Mouse (Mus musculus) liver, embryonic 11.5 days (tissue): ENCODE data around the gene Ltbp4. TPM values are rescaled to one million over a fixed set of nuclear protein-coding genes. Genes with fewer than 3 reads are reported as not detected.

Source experiments
- ATAC-seq: fragments of 200-750 bp; cut with Nextera tagmentation; replicated peaks from 2 replicates; pipeline ENCODE4 v1.8.0; 2017; ENCODE audit warnings: moderate number of reproducible peaks, mild to moderate bottlenecking, moderate TSS enrichment, moderate library complexity; ENCODE audit not compliant: low FRiP score
- DNase-seq: peaks from one replicate; pipeline ENCODE4 v3.0.0-alpha.2; 2017; ENCODE audit warnings: low spot score
- H3K27ac ChIP-seq: fragments of 300-500 bp; sonication (generic); 2 replicates; pipeline ENCODE4 v1.5.1; 2014; ENCODE audit warnings: mild to moderate bottlenecking, low read depth, low read length, control low read depth
- H3K27me3 ChIP-seq: fragments of 300-500 bp; sonication (generic); replicated peaks from 2 replicates; pipeline ENCODE4 v1.6.1; 2014; ENCODE audit warnings: low read length, mixed read lengths; ENCODE audit not compliant: control insufficient read depth, insufficient read depth
- H3K36me3 ChIP-seq: fragments of 300-500 bp; sonication (generic); 2 replicates; pipeline ENCODE4 v1.6.1; 2014; ENCODE audit warnings: mild to moderate bottlenecking, low read length, moderate library complexity, mixed read lengths; ENCODE audit not compliant: control insufficient read depth, insufficient read depth
- H3K4me1 ChIP-seq: fragments of 300-500 bp; sonication (generic); replicated peaks from 2 replicates; pipeline ENCODE4 v1.6.1; 2014; ENCODE audit warnings: low read length, mixed read lengths; ENCODE audit not compliant: control insufficient read depth, insufficient read depth
- H3K4me2 ChIP-seq: fragments of 300-500 bp; sonication (generic); 2 replicates; pipeline ENCODE4 v1.6.1; 2014; ENCODE audit warnings: mild to moderate bottlenecking, control low read depth, moderate library complexity
- H3K4me3 ChIP-seq: fragments of 300-500 bp; sonication (generic); 2 replicates; pipeline ENCODE4 v1.5.1; 2014; ENCODE audit warnings: low read depth, low read length, control low read depth
- H3K9ac ChIP-seq: fragments of 300-500 bp; sonication (generic); 2 replicates; pipeline ENCODE4 v1.6.1; 2014; ENCODE audit warnings: low read depth, low read length, control low read depth
- H3K9me3 ChIP-seq: fragments of 300-500 bp; sonication (generic); 2 replicates; pipeline ENCODE4 v1.6.1; 2016; ENCODE audit warnings: low read length, inconsistent platforms, mixed read lengths; ENCODE audit not compliant: control insufficient read depth
- WGBS: fragments of 180-500 bp; shearing (Covaris S2); extraction: QIAGEN DNeasy Blood & Tissue Kit; methylation state at CpG from one replicate; pipeline ENCODE4 v1.1.7; 2014; 5-methylcytosine and 5-hydroxymethylcytosine counted together
- polyA plus RNA-seq: library from polyadenylated mRNA; unstranded; fragments of >200 nt; fragmentation: Nextera tagmentation; extraction: Ambion mirVana; gene quantifications from 2 replicates; pipeline ENCODE4 v1.2.1, GENCODE M21; 2014

Ltbp4 gene
- polyA plus RNA-seq, 1 experiment from 2014 or later, result 10.2 TPM

- H3K4me1 ChIP-seq, result no peaks in the 10 kb centered on the region
- no peaks in the 10 kb centered on the region for H3K27me3 ChIP-seq
- H3K27ac ChIP-seq, result no peak overlapping the region
- no peaks in the 10 kb centered on the region for H3K9me3 ChIP-seq
- no peak overlapping the region for H3K4me2 ChIP-seq
- no peak overlapping the region for H3K9ac ChIP-seq
- peaks cover 4% of the 10 kb centered on the region; the same call in 1 of the 2 replicates for H3K36me3 ChIP-seq
- no peak for DNase-seq
- peak; percentile 59 for ATAC-seq
- WGBS, result 25% methylated on average over 6 of the region's 6 CpGs
- H3K4me3 ChIP-seq, result no peak overlapping the region
Observed at GRCm38 (mm10) chr7:27345444-27345843, 8.0 kb upstream of the Ltbp4 start.

- Histone ChIP-seq H3K27me3 (peaks cover 19% of the 10 kb centered on the region), H3K36me3 (peaks cover 4% of the 10 kb centered on the region; the same call in 1 of the 2 replicates), H3K9me3 (no peaks in the 10 kb centered on the region), H3K4me1 (no peaks in the 10 kb centered on the region), H3K4me3 (no peak overlapping the region), H3K4me2 (no peak overlapping the region), H3K9ac (no peak overlapping the region), H3K27ac (no peak overlapping the region)
- no peak for DNase-seq
- WGBS, result 49% methylated on average over 4 of the region's 4 CpGs
- no peak for ATAC-seq
Observed at GRCm38 (mm10) chr7:27342595-27342994, 5.1 kb upstream of the Ltbp4 start.

GRCm38 (mm10) chr7:27339519-27339918 is 2.0 kb upstream of the Ltbp4 start:
- no peak for DNase-seq
- no peak overlapping the region for H3K27ac ChIP-seq
- ATAC-seq, result no peak
- H3K27me3 ChIP-seq, result peaks cover 50% of the 10 kb centered on the region
- no peaks in the 10 kb centered on the region for H3K9me3 ChIP-seq
- peaks cover 3% of the 10 kb centered on the region for H3K4me1 ChIP-seq
- H3K4me3 ChIP-seq, result no peak overlapping the region
- WGBS, result 44% methylated on average over 7 of the region's 7 CpGs
- H3K4me2 ChIP-seq, result no peak overlapping the region
- no peaks in the 10 kb centered on the region for H3K36me3 ChIP-seq
- H3K9ac ChIP-seq, result no peak overlapping the region

- Histone ChIP-seq H3K9me3 (no peaks in the 10 kb centered on the region), H3K36me3 (no peaks in the 10 kb centered on the region), H3K27me3 (peaks cover 54% of the 10 kb centered on the region), H3K27ac (no peak overlapping the region), H3K4me1 (peaks cover 7% of the 10 kb centered on the region), H3K4me2 (no peak overlapping the region), H3K9ac (no peak overlapping the region), H3K4me3 (no peak overlapping the region)
- ATAC-seq (no peak), DNase-seq (no peak)
- 71% methylated on average over 4 of the region's 4 CpGs for WGBS
Observed at GRCm38 (mm10) chr7:27339114-27339513, 1.6 kb upstream of the Ltbp4 start.

GRCm38 (mm10) chr7:27335928-27336823 is 1.3 kb downstream of the Ltbp4 start:
- Histone ChIP-seq H3K4me2 (peak overlapping the region; percentile 65), H3K9ac (no peak overlapping the region), H3K27me3 (peaks cover 83% of the 10 kb centered on the region), H3K27ac (no peak overlapping the region), H3K4me1 (peaks cover 23% of the 10 kb centered on the region), H3K4me3 (peak overlapping the region; percentile 39), H3K9me3 (no peaks in the 10 kb centered on the region), H3K36me3 (no peaks in the 10 kb centered on the region)
- ATAC-seq, result peak; percentile 74
- WGBS, result 2% methylated on average over 47 of the region's 47 CpGs
- DNase-seq, result peak; percentile 84

GRCm38 (mm10) chr7:27335011-27335720 is 2.3 kb downstream of the Ltbp4 start:
- Histone ChIP-seq H3K9me3 (no peaks in the 10 kb centered on the region), H3K27ac (no peak overlapping the region), H3K4me1 (peaks cover 27% of the 10 kb centered on the region), H3K4me3 (no peak overlapping the region), H3K36me3 (no peaks in the 10 kb centered on the region), H3K9ac (no peak overlapping the region), H3K27me3 (peaks cover 93% of the 10 kb centered on the region), H3K4me2 (no peak overlapping the region; the same call in 1 of the 2 replicates)
- 53% methylated on average over 15 of the region's 15 CpGs for WGBS
- DNase-seq (no peak), ATAC-seq (no peak)

- Histone ChIP-seq H3K4me2 (peak overlapping the region; percentile 71), H3K4me3 (peak overlapping the region; percentile 6; the same call in 1 of the 2 replicates), H3K9me3 (no peaks in the 10 kb centered on the region), H3K27me3 (peaks cover 99% of the 10 kb centered on the region), H3K4me1 (peaks cover 31% of the 10 kb centered on the region), H3K27ac (no peak overlapping the region), H3K9ac (no peak overlapping the region), H3K36me3 (no peaks in the 10 kb centered on the region)
- 4% methylated on average over 32 of the region's 32 CpGs for WGBS
- DNase-seq (no peak), ATAC-seq (no peak)
Observed at GRCm38 (mm10) chr7:27334405-27334911, 3.0 kb downstream of the Ltbp4 start.

GRCm38 (mm10) chr7:27333316-27333941 is 4.1 kb downstream of the Ltbp4 start:
- no peak for ATAC-seq
- peak overlapping the region; percentile 49; the same call in 1 of the 2 replicates for H3K9ac ChIP-seq
- no peak for DNase-seq
- peak overlapping the region; percentile 71 for H3K4me2 ChIP-seq
- H3K36me3 ChIP-seq, result no peaks in the 10 kb centered on the region
- WGBS, result 2% methylated on average over 45 of the region's 77 CpGs
- peaks cover 100% of the 10 kb centered on the region for H3K27me3 ChIP-seq
- no peaks in the 10 kb centered on the region for H3K9me3 ChIP-seq
- H3K4me3 ChIP-seq, result peak overlapping the region; percentile 50
- H3K4me1 ChIP-seq, result peaks cover 31% of the 10 kb centered on the region
- H3K27ac ChIP-seq, result no peak overlapping the region
